Mouse (Mus musculus) midbrain, embryonic 14.5 days (tissue): ENCODE results near the gene Golph3l. TPM values are rescaled to one million over a fixed set of nuclear protein-coding genes. Genes with fewer than 3 reads are reported as not detected.
"Not testable (repeated sequence)": the region's sequence is repeated elsewhere in the genome, so short reads cannot be mapped to it uniquely, and the experiment has no call there.

Experiments
- ATAC-seq: fragments of 200-750 bp; cut with Nextera tagmentation; 2 replicates; pipeline ENCODE4 v1.8.0; 2017; ENCODE audit warnings: moderate number of reproducible peaks, moderate library complexity; ENCODE audit not compliant: low FRiP score, low TSS enrichment
- DNase-seq: peaks from one replicate; pipeline ENCODE4 v3.0.0-alpha.2; 2015
- H3K27ac ChIP-seq: fragments of 300-500 bp; sonication (generic); replicated peaks from 2 replicates; pipeline ENCODE4 v1.5.1; 2014; ENCODE audit warnings: mild to moderate bottlenecking, low read depth, low read length, moderate library complexity
- H3K27me3 ChIP-seq: fragments of 300-500 bp; sonication (generic); 2 replicates; pipeline ENCODE4 v1.6.1; 2014; ENCODE audit warnings: low read length, control low read depth, mixed read lengths; ENCODE audit not compliant: control insufficient read depth, insufficient read depth
- H3K36me3 ChIP-seq: fragments of 300-500 bp; sonication (generic); 2 replicates; pipeline ENCODE4 v1.6.1; 2014; ENCODE audit warnings: low read length, control low read depth; ENCODE audit not compliant: control insufficient read depth, insufficient read depth
- H3K4me1 ChIP-seq: fragments of 300-500 bp; sonication (generic); 2 replicates; pipeline ENCODE4 v1.6.1; 2014; ENCODE audit warnings: mild to moderate bottlenecking, antibody characterized with exemption, low read length, control low read depth; ENCODE audit not compliant: control insufficient read depth, insufficient read depth
- H3K4me2 ChIP-seq: fragments of 300-500 bp; sonication (generic); 2 replicates; pipeline ENCODE4 v1.6.1; 2014; ENCODE audit warnings: mild to moderate bottlenecking, low read length, moderate library complexity
- H3K4me3 ChIP-seq: fragments of 300-500 bp; sonication (generic); replicated peaks from 2 replicates; pipeline ENCODE4 v1.5.1; 2014; ENCODE audit warnings: low read depth, low read length
- H3K9ac ChIP-seq: fragments of 300-500 bp; sonication (generic); replicated peaks from 2 replicates; pipeline ENCODE4 v1.6.1; 2014; ENCODE audit warnings: mild to moderate bottlenecking, low read length, moderate library complexity
- H3K9me3 ChIP-seq: fragments of 300-500 bp; sonication (generic); 2 replicates; pipeline ENCODE4 v1.6.1; 2016; ENCODE audit warnings: low read length, control low read depth, mixed read lengths; ENCODE audit not compliant: control insufficient read depth
- WGBS: fragments of 180-500 bp; shearing (Covaris S2); extraction: QIAGEN DNeasy Blood & Tissue Kit; methylation state at CpG from one replicate; pipeline ENCODE4 v1.1.7; 2014; 5-methylcytosine and 5-hydroxymethylcytosine counted together
- polyA plus RNA-seq: library from polyadenylated mRNA; unstranded; fragments of >200 nt; fragmentation: Nextera tagmentation; extraction: Ambion mirVana; gene quantifications from 2 replicates; pipeline ENCODE4 v1.2.1, GENCODE M21; 2014

The Golph3l gene
- polyA plus RNA-seq: 34.0 and 36.9 TPM in 2 replicates

GRCm38 (mm10) chr3:95588604-95589086 lies at the start of gene Golph3l:
TSS of gene Golph3l (plus strand) at chr3:95588934.
- H3K27me3 ChIP-seq: no peaks in the 10 kb centered on the region
- peak within 1 kb of the TSS; percentile 77 for H3K4me2 ChIP-seq
- peaks cover 11% of the 10 kb centered on the region for H3K36me3 ChIP-seq
- H3K9ac ChIP-seq: peak within 1 kb of the TSS; percentile 58
- WGBS: under 1% methylated on average over 12 of the region's 12 CpGs
- ATAC-seq (peak; percentile 100), DNase-seq (peak; percentile 97)
- H3K9me3 ChIP-seq: no peaks in the 10 kb centered on the region
- peak within 1 kb of the TSS; percentile 66 for H3K27ac ChIP-seq
- H3K4me3 ChIP-seq: peak within 1 kb of the TSS; percentile 71
- peaks cover 7% of the 10 kb centered on the region; the same call in 1 of the 2 replicates for H3K4me1 ChIP-seq

- ATAC-seq: no peak
- WGBS: 88% methylated on average over 10 of the region's 10 CpGs
- Histone ChIP-seq H3K4me1 (no peaks in the 10 kb centered on the region), H3K4me2 (no peak overlapping the region), H3K27ac (no peak overlapping the region), H3K9ac (no peak overlapping the region), H3K9me3 (no peaks in the 10 kb centered on the region), H3K36me3 (no peaks in the 10 kb centered on the region), H3K27me3 (no peaks in the 10 kb centered on the region), H3K4me3 (no peak overlapping the region)
- DNase-seq: no peak
These were observed 49.8 kb upstream of the Golph3l start for GRCm38 (mm10) chr3:95538936-95539335.

- WGBS: 95% methylated on average over 4 of the region's 4 CpGs
- H3K27ac ChIP-seq: no peak overlapping the region
- no peaks in the 10 kb centered on the region for H3K4me1 ChIP-seq
- H3K36me3 ChIP-seq: no peaks in the 10 kb centered on the region
- no peak overlapping the region for H3K4me2 ChIP-seq
- ATAC-seq (no peak), DNase-seq (no peak)
- no peaks in the 10 kb centered on the region for H3K9me3 ChIP-seq
- H3K4me3 ChIP-seq: no peak overlapping the region
- H3K27me3 ChIP-seq: no peaks in the 10 kb centered on the region
- no peak overlapping the region for H3K9ac ChIP-seq
These were observed 48.9 kb upstream of the Golph3l start for GRCm38 (mm10) chr3:95539837-95540236.

GRCm38 (mm10) chr3:95541186-95541585 lies 47.5 kb upstream of the Golph3l start:
- H3K9ac ChIP-seq, H3K36me3 ChIP-seq, ATAC-seq, H3K9me3 ChIP-seq, H3K4me3 ChIP-seq, DNase-seq, H3K27ac ChIP-seq, H3K4me2 ChIP-seq, H3K27me3 ChIP-seq, H3K4me1 ChIP-seq: not testable (repeated sequence)
- WGBS: 98% methylated on average over 2 of the region's 2 CpGs

GRCm38 (mm10) chr3:95542171-95542570 lies 46.6 kb upstream of the Golph3l start:
- ATAC-seq: no peak
- H3K27me3 ChIP-seq: no peaks in the 10 kb centered on the region
- no peak overlapping the region for H3K9ac ChIP-seq
- no peak overlapping the region for H3K27ac ChIP-seq
- no peaks in the 10 kb centered on the region for H3K4me1 ChIP-seq
- H3K36me3 ChIP-seq: no peaks in the 10 kb centered on the region
- no peak overlapping the region for H3K4me2 ChIP-seq
- DNase-seq: no peak
- no peaks in the 10 kb centered on the region for H3K9me3 ChIP-seq
- no peak overlapping the region for H3K4me3 ChIP-seq

- no peak for DNase-seq
- H3K27ac ChIP-seq: no peak overlapping the region
- H3K9ac ChIP-seq: no peak overlapping the region
- no peak for ATAC-seq
- H3K27me3 ChIP-seq: no peaks in the 10 kb centered on the region
- no peaks in the 10 kb centered on the region for H3K36me3 ChIP-seq
- 77% methylated on average over 7 of the region's 7 CpGs for WGBS
- H3K4me1 ChIP-seq: no peaks in the 10 kb centered on the region
- H3K9me3 ChIP-seq: no peaks in the 10 kb centered on the region
- H3K4me3 ChIP-seq: no peak overlapping the region
- no peak overlapping the region for H3K4me2 ChIP-seq
These were observed 45.8 kb upstream of the Golph3l start for GRCm38 (mm10) chr3:95542981-95543380.

- ATAC-seq: no peak
- 38% methylated on average over 1 of the region's 1 CpGs for whole genome bisulfite sequencing
These were observed 38.6 kb upstream of the Golph3l start for GRCm38 (mm10) chr3:95550176-95550575.

GRCm38 (mm10) chr3:95553986-95554385 lies 34.7 kb upstream of the Golph3l start:
- no peak for DNase-seq
- H3K4me1 ChIP-seq: no peaks in the 10 kb centered on the region
- no peaks in the 10 kb centered on the region for H3K27me3 ChIP-seq
- no peak overlapping the region for H3K27ac ChIP-seq
- H3K4me3 ChIP-seq: no peak overlapping the region
- no peaks in the 10 kb centered on the region for H3K9me3 ChIP-seq
- H3K4me2 ChIP-seq: no peak overlapping the region
- no peak overlapping the region for H3K9ac ChIP-seq
- 69% methylated on average over 3 of the region's 3 CpGs for WGBS
- no peak for ATAC-seq
- H3K36me3 ChIP-seq: no peaks in the 10 kb centered on the region

More at GRCm38 (mm10) chr3:95550176-95550575, 38.6 kb upstream of the Golph3l start:
- no peak overlapping the region for H3K4me2 ChIP-seq
- no peak overlapping the region for H3K4me3 ChIP-seq
- H3K9me3 ChIP-seq: no peaks in the 10 kb centered on the region
- H3K27ac ChIP-seq: no peak overlapping the region
- no peak overlapping the region for H3K9ac ChIP-seq
- no peak for DNase-seq
- H3K27me3 ChIP-seq: no peaks in the 10 kb centered on the region
- no peaks in the 10 kb centered on the region for H3K4me1 ChIP-seq
- no peaks in the 10 kb centered on the region for H3K36me3 ChIP-seq

GRCm38 (mm10) chr3:95559437-95559836 lies 29.3 kb upstream of the Golph3l start, which contains the start of gene Hormad1:
TSS of gene Hormad1 (plus strand) at chr3:95559677.
- ATAC-seq (no peak), DNase-seq (no peak)
- Histone ChIP-seq H3K27me3 (no peaks in the 10 kb centered on the region), H3K27ac (no peak within 1 kb of the TSS), H3K4me3 (no peak within 1 kb of the TSS), H3K4me1 (no peaks in the 10 kb centered on the region), H3K9ac (no peak within 1 kb of the TSS), H3K9me3 (no peaks in the 10 kb centered on the region), H3K4me2 (no peak within 1 kb of the TSS), H3K36me3 (no peaks in the 10 kb centered on the region)
- WGBS: 92% methylated on average over 27 of the region's 27 CpGs
